Mouse (Mus musculus) stomach, postnatal 0 days (tissue): Measurements from ENCODE around the gene Tmem126a. TPM values are rescaled to one million over a fixed set of nuclear protein-coding genes. Genes with fewer than 3 reads are reported as not detected.

Experiments
- ATAC-seq: fragments of 200-750 bp; cut with Nextera tagmentation; 2 replicates; pipeline ENCODE4 v1.8.0; 2017; ENCODE audit not compliant: low FRiP score, low TSS enrichment
- DNase-seq: peaks from one replicate; pipeline ENCODE4 v3.0.0-alpha.2; 2016; ENCODE audit warnings: low spot score
- H3K27ac ChIP-seq: fragments of 300-500 bp; sonication (generic); replicated peaks from 2 replicates; pipeline ENCODE4 v1.5.1; 2014; ENCODE audit warnings: mild to moderate bottlenecking, control low read depth
- H3K27me3 ChIP-seq: fragments of 300-500 bp; sonication (generic); 2 replicates; pipeline ENCODE4 v1.6.1; 2014; ENCODE audit warnings: low read length; ENCODE audit not compliant: control insufficient read depth, insufficient read depth
- H3K36me3 ChIP-seq: fragments of 300-500 bp; sonication (generic); 2 replicates; pipeline ENCODE4 v1.6.1; 2014; ENCODE audit warnings: low read length, mixed read lengths; ENCODE audit not compliant: control insufficient read depth, insufficient read depth
- H3K4me1 ChIP-seq: fragments of 300-500 bp; sonication (generic); replicated peaks from 2 replicates; pipeline ENCODE4 v1.6.1; 2014; ENCODE audit warnings: antibody characterized with exemption; ENCODE audit not compliant: control insufficient read depth, insufficient read depth
- H3K4me2 ChIP-seq: fragments of 300-500 bp; sonication (generic); replicated peaks from 2 replicates; pipeline ENCODE4 v1.6.1; 2014; ENCODE audit warnings: low read depth, mild to moderate bottlenecking, control low read depth, moderate library complexity
- H3K4me3 ChIP-seq: fragments of 300-500 bp; sonication (generic); 2 replicates; pipeline ENCODE4 v1.5.1; 2014; ENCODE audit warnings: low read depth, low read length, control low read depth
- H3K9ac ChIP-seq: fragments of 300-500 bp; sonication (generic); 2 replicates; pipeline ENCODE4 v1.6.1; 2014; ENCODE audit warnings: mild to moderate bottlenecking, low read length, control low read depth, mixed read lengths
- H3K9me3 ChIP-seq: fragments of 300-500 bp; sonication (generic); 2 replicates; pipeline ENCODE4 v1.6.1; 2016; ENCODE audit warnings: low read length; ENCODE audit not compliant: control insufficient read depth
- CTCF ChIP-seq: IDR thresholded peaks from 2 replicates; pipeline ENCODE4 v1.5.1; 2016; ENCODE audit warnings: antibody characterized with exemption, low read depth, mild to moderate bottlenecking, moderate library complexity
- EP300 ChIP-seq: optimal IDR thresholded peaks from 2 replicates; pipeline ENCODE3; 2016; ENCODE audit warnings: antibody characterized with exemption
- WGBS: fragments of 180-500 bp; shearing (Covaris S2); extraction: QIAGEN DNeasy Blood & Tissue Kit; methylation state at CpG from one replicate; pipeline ENCODE4 v1.1.7; 2014; 5-methylcytosine and 5-hydroxymethylcytosine counted together
- polyA plus RNA-seq: library from polyadenylated mRNA; unstranded; fragments of >200 nt; fragmentation: Nextera tagmentation; extraction: Ambion mirVana; gene quantifications from 2 replicates; pipeline ENCODE4 v1.2.1, GENCODE M21; 2015

Tmem126a gene
- polyA plus RNA-seq, 1 experiment from 2014 or later = 85.9 TPM

GRCm38 (mm10) chr7:90427006-90427405 is 30.0 kb downstream of the Tmem126a start:
- H3K4me1 ChIP-seq = no peaks in the 10 kb centered on the region
- H3K9ac ChIP-seq = peak overlapping the region; percentile 60
- DNase-seq (no peak), ATAC-seq (no peak)
- 50% methylated on average over 9 of the region's 9 CpGs for WGBS
- no peaks in the 10 kb centered on the region for H3K36me3 ChIP-seq
- peak overlapping the region; percentile 69 for H3K4me2 ChIP-seq
- TF ChIP-seq EP300 = no peak
- TF ChIP-seq CTCF = no peak; the same call in 1 of the 2 replicates
- H3K4me3 ChIP-seq = peak overlapping the region; percentile 32; the same call in 1 of the 2 replicates
- H3K27ac ChIP-seq = no peak overlapping the region
- no peaks in the 10 kb centered on the region for H3K27me3 ChIP-seq
- H3K9me3 ChIP-seq = no peaks in the 10 kb centered on the region

- 17% methylated on average over 29 of the region's 29 CpGs for WGBS
- Histone ChIP-seq H3K27me3 (no peaks in the 10 kb centered on the region), H3K4me2 (peak within 1 kb of the TSS; percentile 69), H3K4me3 (peak within 1 kb of the TSS; percentile 33), H3K36me3 (no peaks in the 10 kb centered on the region), H3K4me1 (no peaks in the 10 kb centered on the region), H3K9ac (peak within 1 kb of the TSS; percentile 60), H3K27ac (0 out of 2 replicates have a peak within 1 kb of the TSS, but pooled peaks have one; percentile 8), H3K9me3 (no peaks in the 10 kb centered on the region)
- DNase-seq (peak; percentile 84), ATAC-seq (peak; percentile 100)
- TF ChIP-seq CTCF (no peak), EP300 (peak; percentile 80)
Measured at GRCm38 (mm10) chr7:90426020-90427001, 30.7 kb downstream of the Tmem126a start, which contains the start of gene Ccdc89. Gene Ccdc89, plus strand, starts transcription at chr7:90426577.

GRCm38 (mm10) chr7:90409934-90410333 is 47.1 kb downstream of the Tmem126a start:
- peak; percentile 74 for DNase-seq
- no peak overlapping the region for H3K27ac ChIP-seq
- H3K4me1 ChIP-seq = no peaks in the 10 kb centered on the region
- TF ChIP-seq CTCF (peak; percentile 94), EP300 (no peak)
- 44% methylated on average over 3 of the region's 3 CpGs for WGBS
- no peak overlapping the region for H3K4me2 ChIP-seq
- H3K9me3 ChIP-seq = no peaks in the 10 kb centered on the region
- no peak overlapping the region for H3K9ac ChIP-seq
- H3K4me3 ChIP-seq = no peak overlapping the region
- H3K27me3 ChIP-seq = no peaks in the 10 kb centered on the region
- peak; percentile 60; the same call in 1 of the 2 replicates for ATAC-seq
- H3K36me3 ChIP-seq = no peaks in the 10 kb centered on the region

Other genes with a start within 250 kb of the Tmem126a start
- 0.11 TPM in 1 of 2 replicates, not detected in the other for gene Ccdc83, start 191.5 kb downstream of the Tmem126a start, polyA plus RNA-seq
- gene Sytl2, start 155.0 kb downstream of the Tmem126a start, polyA plus RNA-seq = 31.0 and 32.3 TPM in 2 replicates
- gene Ccdc89, start 30.7 kb downstream of the Tmem126a start, polyA plus RNA-seq = 0.56 and 0.91 TPM in 2 replicates
- gene Crebzf, start 14.5 kb downstream of the Tmem126a start, polyA plus RNA-seq = 20.6 and 21.3 TPM in 2 replicates
- 18.9 and 19.3 TPM in 2 replicates for gene Tmem126b, start 18.8 kb upstream of the Tmem126a start, polyA plus RNA-seq
- 9.8 and 12.8 TPM in 2 replicates for gene Dlg2, start 19.4 kb upstream of the Tmem126a start, polyA plus RNA-seq